Mouse (Mus musculus): Measurements from ENCODE around the gene Ptprs.

- no peak for TF ChIP-seq POLR2A (IDR thresholded peaks at IDR 0.05; ENCODE audit: extremely low read depth, insufficient read depth, low read length)
- no peak for TF ChIP-seq CTCF (IDR thresholded peaks at IDR 0.05; ENCODE audit: extremely low read depth, insufficient read depth, low read length)
Measured at GRCm38 (mm10) chr17:56477191-56477818, 1.0 kb upstream of the Ptprs start.

All from cortical plate, adult 2 months (tissue).